Mouse (Mus musculus) heart, adult 11 months (tissue): ENCODE data around the gene Spc25.

Experiments used
- DNase-seq: peaks from one replicate; pipeline ENCODE4 v3.0.0; 2022

The Spc25 gene

DNA sequence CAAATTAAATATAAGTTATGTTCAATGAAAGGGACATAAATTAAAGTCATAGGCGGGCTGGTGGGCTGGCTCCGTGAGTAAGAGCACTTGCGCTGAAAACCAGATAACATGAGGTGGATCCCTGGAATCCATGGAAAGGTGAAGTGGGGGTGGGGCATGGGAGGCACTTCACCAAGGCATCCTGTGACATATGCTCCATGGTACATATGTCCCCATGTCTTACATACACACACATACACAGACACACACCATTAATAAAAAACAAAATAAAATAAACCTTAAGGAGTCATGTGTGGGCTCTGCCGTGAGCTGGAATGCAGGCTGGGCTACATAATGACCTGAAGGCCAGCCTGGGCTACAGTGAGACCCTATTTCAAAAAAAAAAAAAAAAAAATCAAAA, 26.3 kb downstream of the Spc25 start:
- peak; percentile 59 for DNase-seq

DNA sequence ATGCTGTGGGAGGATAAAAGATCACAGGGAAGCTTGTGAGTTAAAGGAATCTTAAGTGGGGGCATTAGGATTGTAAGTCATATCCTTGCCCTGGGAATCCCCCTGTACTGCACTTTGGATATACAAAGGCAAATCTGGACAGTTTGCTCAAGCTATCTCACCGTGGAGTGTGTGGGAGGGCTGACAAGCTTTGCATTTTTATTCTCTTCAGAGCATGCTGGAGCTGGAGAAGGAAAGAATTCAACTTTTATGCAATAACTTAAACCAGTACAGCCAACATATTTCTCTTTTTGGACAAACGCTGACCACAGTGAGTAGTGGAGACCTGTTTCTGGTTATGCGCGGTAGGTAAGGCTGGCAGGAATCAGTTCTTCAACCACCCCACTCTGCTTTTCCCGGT, 30.7 kb downstream of the Spc25 start:
- DNase-seq: peak; percentile 7

GRCm38 (mm10) chr2:69170395-69171077, 35.5 kb downstream of the Spc25 start:
- peak; percentile 48 for DNase-seq

DNA sequence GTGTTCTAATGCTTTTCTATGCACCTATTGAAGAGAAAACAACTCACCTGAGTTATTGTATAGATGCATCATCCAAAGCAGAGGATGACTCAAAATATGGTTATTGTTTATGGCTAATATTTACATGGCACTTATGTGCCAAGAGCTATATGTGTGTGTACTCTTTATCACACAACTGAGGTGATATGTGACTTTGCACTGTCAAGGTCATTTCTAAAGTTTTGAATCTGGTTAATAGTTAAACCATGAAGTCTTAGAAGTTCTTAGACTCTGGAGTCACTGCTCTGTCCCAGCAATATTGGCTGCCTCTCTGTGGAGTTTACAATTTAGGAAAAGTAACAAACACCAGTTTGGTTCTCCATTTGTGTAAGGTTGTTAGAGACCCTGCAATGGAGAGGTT, 47.1 kb downstream of the Spc25 start:
- no peak for DNase-seq

GRCm38 (mm10) chr2:69156283-69156682, 49.7 kb downstream of the Spc25 start:
- no peak for DNase-seq

DNA sequence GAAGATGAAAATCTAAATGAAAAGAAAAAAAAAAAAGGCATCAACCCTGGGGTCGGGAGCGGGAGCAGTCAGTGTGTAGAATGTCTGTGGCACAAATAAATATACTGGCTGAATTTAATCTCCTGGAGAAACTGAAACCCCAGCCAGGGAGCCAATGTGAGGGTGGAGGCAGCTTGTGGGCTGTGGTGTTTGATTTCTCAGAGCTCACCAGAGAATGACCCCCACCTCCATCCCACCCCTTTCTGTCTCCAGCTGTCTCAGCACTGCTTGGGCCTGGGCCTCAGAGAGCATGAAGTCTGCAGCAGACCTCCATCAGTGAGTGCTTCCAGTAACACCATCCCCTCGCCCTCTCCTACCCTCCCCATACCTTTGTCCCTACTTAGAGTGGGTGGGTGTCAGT, 50.1 kb downstream of the Spc25 start:
- DNase-seq: no peak

DNA sequence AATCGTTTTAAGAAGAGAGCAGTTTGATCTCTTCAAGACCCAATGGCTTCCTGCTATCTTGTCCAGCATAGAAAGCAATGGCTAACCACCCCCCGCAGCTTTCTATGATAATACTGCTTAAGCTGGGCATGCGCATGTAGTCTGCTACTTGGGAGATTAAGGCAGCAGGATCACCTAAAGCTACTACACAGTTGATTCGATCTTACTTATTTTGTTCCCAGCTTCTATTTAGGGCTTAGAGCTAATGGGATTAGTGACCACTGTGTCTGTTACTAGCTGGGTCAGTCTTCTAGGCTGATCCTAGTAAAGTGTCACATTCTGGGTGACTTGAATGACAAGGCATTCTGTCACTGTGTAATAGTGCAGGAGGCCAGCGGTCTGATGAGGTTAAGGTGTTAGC, 55.2 kb downstream of the Spc25 start:
- no peak for DNase-seq

- peak; percentile 93 for DNase-seq
These were observed 56.8 kb downstream of the Spc25 start for GRCm38 (mm10) chr2:69149154-69149553.

- DNase-seq: no peak
These were observed 57.3 kb downstream of the Spc25 start for GRCm38 (mm10) chr2:69148691-69149090.
